12 mouse cellular contexts compared by ENCODE assay signal in the genomic region with DNA sequence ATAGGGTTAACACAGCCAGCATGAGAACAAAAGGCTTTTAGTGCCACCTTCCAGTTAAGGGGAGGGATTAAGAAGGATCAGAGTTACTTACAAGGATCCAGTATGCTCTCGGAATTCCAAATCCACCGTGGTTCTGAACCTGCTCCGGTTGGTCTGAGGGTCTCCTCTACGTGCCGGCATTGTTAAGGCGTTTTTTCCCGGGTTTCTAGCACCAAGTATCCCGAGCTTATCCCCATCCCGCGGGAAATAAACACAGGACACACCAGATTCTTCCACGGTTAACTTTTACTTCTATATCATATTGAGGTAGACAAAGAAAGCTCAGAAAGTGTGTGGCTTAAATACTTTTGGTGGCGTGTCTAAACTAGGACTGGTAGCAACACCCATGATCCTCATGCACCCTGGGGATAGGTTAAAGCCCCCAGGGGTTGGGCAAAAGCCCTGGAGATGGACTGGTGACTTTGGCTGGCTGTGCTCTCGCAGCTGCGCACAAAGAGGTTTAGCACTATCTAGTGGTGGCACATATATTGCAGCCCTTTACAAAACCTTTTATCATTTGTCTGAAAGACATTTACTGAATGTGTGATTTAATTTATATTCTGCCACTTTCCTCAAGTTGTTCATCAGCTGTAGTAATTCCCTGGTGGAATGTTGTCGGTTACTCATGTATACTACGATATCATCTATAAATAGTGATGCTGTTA. TPM values are rescaled to one million over a fixed set of nuclear protein-coding genes. Genes with fewer than 3 reads are reported as not detected.
DNase-seq lines count a peak whose midpoint lies in the region; ATAC-seq and TF ChIP-seq lines count a peak whose summit lies in the region.
"Not testable (repeated sequence)": the region's sequence is repeated elsewhere in the genome, so short reads cannot be mapped to it uniquely, and the experiment has no call there.
"Had no signal": no experiment of that assay in that cellular context is flagged by ENCODE, and none has a peak within 500 bp of the region (broad histone marks: within the 10 kb centered on the region; RNA-seq: fewer than 3 reads in every experiment).

No protein-coding gene starts in this region.

- peak; percentile 58; the same call in 1 of the 2 replicates for ATAC-seq in forebrain, embryonic 15.5 days (replicated peaks)
- ATAC-seq in hindbrain, embryonic 11.5 days (ENCODE audit: low FRiP score), result peak; percentile 78
- 0 out of 2 replicates have a peak, but pooled peaks have one; percentile 43 for ATAC-seq in kidney, embryonic 15.5 days (replicated peaks; ENCODE audit: low FRiP score)
- not testable (repeated sequence) for ATAC-seq in liver, embryonic 13.5 days (ENCODE audit: low read depth); midbrain, embryonic 14.5 days (ENCODE audit: low FRiP score, low TSS enrichment)

- not testable (repeated sequence) for H3K36me3 ChIP-seq in MEL (ENCODE audit: control insufficient read depth in 1 of 2, insufficient read depth in 2 of 2, low read length in 2 of 2); forebrain, embryonic 15.5 days; hindbrain, embryonic 11.5 days (ENCODE audit: control insufficient read depth, insufficient read depth, low read length); kidney, embryonic 15.5 days; liver, embryonic 13.5 days; midbrain, embryonic 14.5 days (ENCODE audit: control insufficient read depth, insufficient read depth, low read length)

- H3K27ac ChIP-seq in MEL (ENCODE audit: control insufficient read depth, low read depth, low read length); hindbrain, embryonic 11.5 days (ENCODE audit: low read depth, low read length); liver, embryonic 13.5 days; midbrain, embryonic 14.5 days (replicated peaks; ENCODE audit: low read depth, low read length): not testable (repeated sequence)
- 0 out of 2 replicates have a peak overlapping the region, but pooled peaks have one; percentile 60 for H3K27ac ChIP-seq in forebrain, embryonic 15.5 days (replicated peaks)
- H3K27ac ChIP-seq in kidney, embryonic 15.5 days, result peak overlapping the region; percentile 68; the same call in 1 of the 2 replicates

- not testable (repeated sequence) for H3K9ac ChIP-seq in MEL (ENCODE audit: control insufficient read depth, low read depth, low read length, poor library complexity, severe bottlenecking); hindbrain, embryonic 11.5 days (ENCODE audit: low read depth, low read length); kidney, embryonic 15.5 days; liver, embryonic 13.5 days; midbrain, embryonic 14.5 days (replicated peaks; ENCODE audit: low read length)
- 0 out of 2 replicates have a peak overlapping the region, but pooled peaks have one; percentile 36 for H3K9ac ChIP-seq in forebrain, embryonic 15.5 days (replicated peaks)

- not testable (repeated sequence) for H3K27me3 ChIP-seq in MEL (ENCODE audit: control insufficient read depth in 1 of 2, insufficient read depth in 2 of 2, low read length in 2 of 2); forebrain, embryonic 15.5 days; hindbrain, embryonic 11.5 days (ENCODE audit: control insufficient read depth, insufficient read depth, low read length); kidney, embryonic 15.5 days; liver, embryonic 13.5 days; midbrain, embryonic 14.5 days (ENCODE audit: control insufficient read depth, insufficient read depth, low read length)

- not testable (repeated sequence) for DNase-seq in MEL (ENCODE audit: low read depth, low spot score); liver, embryonic 13.5 days
- peak; percentile 7 for DNase-seq in embryo, embryonic 11.5 days (ENCODE audit: low read depth, low spot score)
- DNase-seq in hindbrain, embryonic 11.5 days (ENCODE audit: low spot score), result peak; percentile 41
- DNase-seq in midbrain, embryonic 14.5 days, result peak; percentile 67
- peak; percentile 55 for DNase-seq in retina, postnatal 1 day

- not testable (repeated sequence) for H3K4me1 ChIP-seq in MEL (ENCODE audit: control insufficient read depth in 1 of 2, insufficient read depth in 2 of 2, low read length in 2 of 2); forebrain, embryonic 15.5 days; hindbrain, embryonic 11.5 days (replicated peaks; ENCODE audit: control insufficient read depth, insufficient read depth, low read length); kidney, embryonic 15.5 days; liver, embryonic 13.5 days (replicated peaks); midbrain, embryonic 14.5 days (ENCODE audit: control insufficient read depth, insufficient read depth, low read length)

- H3K79me2 ChIP-seq in MEL (ENCODE audit: control insufficient read depth, insufficient read depth, low read length, poor library complexity), result not testable (repeated sequence)

- not testable (repeated sequence) for TF ChIP-seq POLR2A in MEL (IDR thresholded peaks at IDR 0.05; ENCODE audit: control insufficient read depth in 1 of 2, insufficient read depth in 1 of 2, low read depth in 1 of 2, low read length in 2 of 2, poor library complexity in 1 of 2)

- peak in 2 of 3 experiments; percentile 4 to 17; a peak in 1 of 6 replicates for TF ChIP-seq CTCF in MEL (IDR thresholded peaks at IDR 0.05 in 2 of 3, conservative IDR thresholded peaks at IDR 0.05 in 1 of 3; ENCODE audit: control insufficient read depth in 1 of 3, insufficient read depth in 1 of 3, low read depth in 2 of 3, low read length in 3 of 3, poor library complexity in 1 of 3, severe bottlenecking in 1 of 3)

- 6% methylated on average over 16 of the region's 16 CpGs for WGBS in forebrain, embryonic 15.5 days
- WGBS in hindbrain, embryonic 11.5 days, result 6% methylated on average over 16 of the region's 16 CpGs
- WGBS in kidney, embryonic 15.5 days, result 5% methylated on average over 16 of the region's 16 CpGs
- WGBS in liver, embryonic 13.5 days (ENCODE audit: insufficient replicate concordance), result 5% methylated on average over 16 of the region's 16 CpGs
- WGBS in midbrain, embryonic 14.5 days, result 4% methylated on average over 16 of the region's 16 CpGs

- TF ChIP-seq EP300 in MEL (IDR thresholded peaks at IDR 0.05; ENCODE audit: low read depth in 1 of 2, low read length in 2 of 2), result not testable (repeated sequence)

- not testable (repeated sequence) for H3K9me3 ChIP-seq in MEL (replicated peaks; ENCODE audit: insufficient read depth, low read length); forebrain, embryonic 15.5 days; hindbrain, embryonic 11.5 days (ENCODE audit: control insufficient read depth, low read length); kidney, embryonic 15.5 days (replicated peaks); liver, embryonic 13.5 days (replicated peaks); midbrain, embryonic 14.5 days (ENCODE audit: control insufficient read depth, low read length)

- peak overlapping the region; percentile 40 for H3K4me2 ChIP-seq in forebrain, embryonic 15.5 days (replicated peaks)
- H3K4me2 ChIP-seq in hindbrain, embryonic 11.5 days (replicated peaks; ENCODE audit: low read depth, low read length), result peak overlapping the region; percentile 19; the same call in 1 of the 2 replicates
- peak overlapping the region; percentile 53 for H3K4me2 ChIP-seq in kidney, embryonic 15.5 days
- H3K4me2 ChIP-seq in liver, embryonic 13.5 days, result peak overlapping the region; percentile 35; the same call in 1 of the 2 replicates
- H3K4me2 ChIP-seq in midbrain, embryonic 14.5 days (ENCODE audit: low read length), result peak overlapping the region; percentile 38

- peak; percentile 11; the same call in 1 of the 2 replicates for TF ChIP-seq RAD21 in MEL (IDR thresholded peaks at IDR 0.05; ENCODE audit: low read depth, low read length)

- H3K4me3 ChIP-seq in MEL (ENCODE audit: control insufficient read depth in 1 of 2, insufficient read depth in 1 of 2, low read depth in 2 of 2, low read length in 2 of 2); liver, embryonic 13.5 days (replicated peaks): not testable (repeated sequence)
- peak overlapping the region; percentile 41 for H3K4me3 ChIP-seq in forebrain, embryonic 15.5 days
- peak overlapping the region; percentile 25 for H3K4me3 ChIP-seq in hindbrain, embryonic 11.5 days (ENCODE audit: low read depth, low read length)
- H3K4me3 ChIP-seq in kidney, embryonic 15.5 days (replicated peaks), result peak overlapping the region; percentile 42
- peak overlapping the region; percentile 28 for H3K4me3 ChIP-seq in midbrain, embryonic 14.5 days (replicated peaks; ENCODE audit: low read depth, low read length)

RNA-seq across cellular contexts. Expression of a gene that starts 34.1 kb away (rescaled TPM):
- not detected in 2 replicates for total RNA-seq in MEL (2012; rRNA removed)
- polyA plus RNA-seq in MEL (2012; ENCODE audit: insufficient read depth in 1 of 2, insufficient read length in 2 of 2, low read depth in 1 of 2, low replicate concordance in 2 of 2, missing spikeins in 1 of 2), result not detected
- not detected in 2 replicates for polyA plus RNA-seq in forebrain, embryonic 15.5 days (2015; fragmentation: Nextera tagmentation; extraction: Ambion mirVana)
- not detected in 2 replicates for polyA plus RNA-seq in hindbrain, embryonic 11.5 days (2014; fragmentation: Nextera tagmentation; extraction: Ambion mirVana)
- not detected in 2 replicates for polyA plus RNA-seq in kidney, embryonic 15.5 days (2015; fragmentation: Nextera tagmentation; extraction: Ambion mirVana)
- not detected in 2 replicates for polyA plus RNA-seq in liver, embryonic 13.5 days (2015; fragmentation: Nextera tagmentation; extraction: Ambion mirVana)
- not detected in 2 replicates for polyA plus RNA-seq in midbrain, embryonic 14.5 days (2014; fragmentation: Nextera tagmentation; extraction: Ambion mirVana)
- total RNA-seq: heart, adult 18-20 months; layer of hippocampus, postnatal 14 days had no signal
- polyA plus RNA-seq: C2C12; testis, adult 2 months had no signal
